Mouse (Mus musculus) neural tube, embryonic 14.5 days (tissue): Measurements from ENCODE around the gene Prkag1. TPM values are rescaled to one million over a fixed set of nuclear protein-coding genes. Genes with fewer than 3 reads are reported as not detected.
A peak's percentile ranks its signal among the peaks of the same experiment; 100 is the strongest.

Source experiments
- ATAC-seq: fragments of 200-750 bp; cut with Nextera tagmentation; 2 replicates; pipeline ENCODE4 v1.8.0; 2017; ENCODE audit warnings: low read depth, mild to moderate bottlenecking, moderate TSS enrichment, moderate library complexity
- H3K27ac ChIP-seq: fragments of 300-500 bp; sonication (generic); 2 replicates; pipeline ENCODE4 v1.5.1; 2014; ENCODE audit warnings: low read depth, mild to moderate bottlenecking, control low read depth, low read length, moderate library complexity, mixed read lengths
- H3K27me3 ChIP-seq: fragments of 300-500 bp; sonication (generic); 2 replicates; pipeline ENCODE4 v1.6.1; 2014; ENCODE audit warnings: low read length; ENCODE audit not compliant: control insufficient read depth, insufficient read depth
- H3K36me3 ChIP-seq: fragments of 300-500 bp; sonication (generic); 2 replicates; pipeline ENCODE4 v1.6.1; 2014; ENCODE audit warnings: low read length, mixed read lengths; ENCODE audit not compliant: control insufficient read depth, insufficient read depth
- H3K4me1 ChIP-seq: fragments of 300-500 bp; sonication (generic); 2 replicates; pipeline ENCODE4 v1.6.1; 2014; ENCODE audit warnings: low read length; ENCODE audit not compliant: control insufficient read depth, insufficient read depth
- H3K4me2 ChIP-seq: fragments of 300-500 bp; sonication (generic); 2 replicates; pipeline ENCODE4 v1.6.1; 2014; ENCODE audit warnings: mild to moderate bottlenecking, low read depth, low read length, control low read depth
- H3K4me3 ChIP-seq: fragments of 300-500 bp; sonication (generic); 2 replicates; pipeline ENCODE4 v1.5.1; 2014; ENCODE audit warnings: low read depth, low read length, control low read depth, mixed read lengths
- H3K9ac ChIP-seq: fragments of 300-500 bp; sonication (generic); replicated peaks from 2 replicates; pipeline ENCODE4 v1.6.1; 2014; ENCODE audit warnings: low read depth, mild to moderate bottlenecking, control low read depth, low read length, mixed read lengths
- H3K9me3 ChIP-seq: fragments of 300-500 bp; sonication (generic); 2 replicates; pipeline ENCODE4 v1.6.1; 2016; ENCODE audit warnings: low read length; ENCODE audit not compliant: control insufficient read depth
- WGBS: fragments of 180-500 bp; shearing (Covaris S2); extraction: QIAGEN DNeasy Blood & Tissue Kit; methylation state at CpG from one replicate; pipeline ENCODE4 v1.1.7; 2014; 5-methylcytosine and 5-hydroxymethylcytosine counted together
- polyA plus RNA-seq: library from polyadenylated mRNA; unstranded; fragments of >200 nt; fragmentation: Nextera tagmentation; extraction: Ambion mirVana; gene quantifications from 2 replicates; pipeline ENCODE4 v1.2.1, GENCODE M21; 2014

Prkag1 gene
- polyA plus RNA-seq, 1 experiment from 2014 or later = 57.7 TPM

GRCm38 (mm10) chr15:98774096-98774495 lies 57.2 kb downstream of the Prkag1 start:
- H3K9me3 ChIP-seq = no peaks in the 10 kb centered on the region
- no peak overlapping the region for H3K4me3 ChIP-seq
- H3K4me1 ChIP-seq = peaks cover 13% of the 10 kb centered on the region
- ATAC-seq = no peak
- H3K36me3 ChIP-seq = no peaks in the 10 kb centered on the region
- H3K27ac ChIP-seq = no peak overlapping the region
- WGBS = 5% methylated on average over 15 of the region's 15 CpGs
- H3K9ac ChIP-seq = no peak overlapping the region
- no peak overlapping the region for H3K4me2 ChIP-seq
- peaks cover 76% of the 10 kb centered on the region for H3K27me3 ChIP-seq

- WGBS = 3% methylated on average over 36 of the region's 36 CpGs
- H3K27me3 ChIP-seq = peaks cover 68% of the 10 kb centered on the region
- no peak overlapping the region for H3K9ac ChIP-seq
Observed at GRCm38 (mm10) chr15:98772511-98773211, 58.7 kb downstream of the Prkag1 start.

GRCm38 (mm10) chr15:98771813-98772425 lies 59.4 kb downstream of the Prkag1 start:
- 5% methylated on average over 12 of the region's 12 CpGs for WGBS
- Histone ChIP-seq H3K27me3 (peaks cover 62% of the 10 kb centered on the region), H3K4me3 (peak overlapping the region; percentile 3; the same call in 1 of the 2 replicates), H3K36me3 (no peaks in the 10 kb centered on the region), H3K9me3 (no peaks in the 10 kb centered on the region), H3K27ac (no peak overlapping the region), H3K4me1 (peaks cover 11% of the 10 kb centered on the region), H3K9ac (no peak overlapping the region), H3K4me2 (no peak overlapping the region)
- no peak for ATAC-seq

More at GRCm38 (mm10) chr15:98772511-98773211, 58.7 kb downstream of the Prkag1 start:
- Histone ChIP-seq H3K9me3 (no peaks in the 10 kb centered on the region), H3K4me3 (peak overlapping the region; percentile 3), H3K4me1 (peaks cover 12% of the 10 kb centered on the region), H3K4me2 (peak overlapping the region; percentile 38), H3K36me3 (no peaks in the 10 kb centered on the region), H3K27ac (no peak overlapping the region)
- no peak for ATAC-seq

GRCm38 (mm10) chr15:98768259-98768658 lies 63.1 kb downstream of the Prkag1 start:
- Histone ChIP-seq H3K4me2 (no peak overlapping the region), H3K27me3 (peaks cover 34% of the 10 kb centered on the region), H3K27ac (no peak overlapping the region), H3K4me1 (peaks cover 7% of the 10 kb centered on the region), H3K9ac (no peak overlapping the region), H3K4me3 (no peak overlapping the region), H3K36me3 (no peaks in the 10 kb centered on the region), H3K9me3 (no peaks in the 10 kb centered on the region)
- 17% methylated on average over 5 of the region's 5 CpGs for WGBS
- ATAC-seq = no peak

- WGBS = 55% methylated on average over 4 of the region's 4 CpGs
- ATAC-seq = no peak
Observed at GRCm38 (mm10) chr15:98765929-98766328, 65.4 kb downstream of the Prkag1 start.

More at GRCm38 (mm10) chr15:98765929-98766328, 65.4 kb downstream of the Prkag1 start:
- Histone ChIP-seq H3K4me3 (no peak overlapping the region), H3K4me1 (peaks cover 12% of the 10 kb centered on the region), H3K36me3 (no peaks in the 10 kb centered on the region), H3K27me3 (peaks cover 12% of the 10 kb centered on the region), H3K27ac (no peak overlapping the region), H3K9me3 (no peaks in the 10 kb centered on the region), H3K4me2 (no peak overlapping the region), H3K9ac (no peak overlapping the region)

Other genes starting within 250 kb of the Prkag1 start
- gene Adcy6, start 221.4 kb downstream of the Prkag1 start, polyA plus RNA-seq = 10.2 and 11.6 TPM in 2 replicates
- gene Cacnb3, start 200.7 kb downstream of the Prkag1 start, polyA plus RNA-seq = 84.9 and 101 TPM in 2 replicates
- gene Ddx23, start 168.6 kb downstream of the Prkag1 start, polyA plus RNA-seq = 17.9 and 24.9 TPM in 2 replicates
- gene Rnd1, start 154.1 kb downstream of the Prkag1 start, polyA plus RNA-seq = 4.7 and 7.3 TPM in 2 replicates
- gene Ccdc65, start 123.3 kb downstream of the Prkag1 start, polyA plus RNA-seq = 5.2 and 6.0 TPM in 2 replicates
- 3.6 and 7.1 TPM in 2 replicates for gene Fkbp11, start 103.3 kb downstream of the Prkag1 start, polyA plus RNA-seq
- gene Arf3, start 68.3 kb downstream of the Prkag1 start, polyA plus RNA-seq = 66.3 and 77.2 TPM in 2 replicates
- 0.19 TPM in 1 of 2 replicates, not detected in the other for gene Wnt10b, start 53.4 kb downstream of the Prkag1 start, polyA plus RNA-seq
- gene Wnt1, start 41.7 kb downstream of the Prkag1 start, polyA plus RNA-seq = 1.9 and 3.9 TPM in 2 replicates
- gene Ddn, start 22.0 kb downstream of the Prkag1 start, polyA plus RNA-seq = 0.44 and 0.54 TPM in 2 replicates
- gene Kmt2d, start 39.7 kb upstream of the Prkag1 start, polyA plus RNA-seq = 14.4 and 16.8 TPM in 2 replicates
- gene Rhebl1, start 63.0 kb upstream of the Prkag1 start, polyA plus RNA-seq = 19.9 and 21.3 TPM in 2 replicates
- gene Dhh, start 67.0 kb upstream of the Prkag1 start, polyA plus RNA-seq = 0.32 and 2.0 TPM in 2 replicates
- 7.3 and 10.5 TPM in 2 replicates for gene Lmbr1l, start 86.7 kb upstream of the Prkag1 start, polyA plus RNA-seq
- gene Tuba1b, start 103.0 kb upstream of the Prkag1 start, polyA plus RNA-seq = 1,186 and 1,301 TPM in 2 replicates
- gene Gm49450, start 122.0 kb upstream of the Prkag1 start, polyA plus RNA-seq = not detected in 2 replicates
- gene Tuba1a, start 122.2 kb upstream of the Prkag1 start, polyA plus RNA-seq = 13,706 and 14,496 TPM in 2 replicates
- 7.3 and 11.5 TPM in 2 replicates for gene Tuba1c, start 198.4 kb upstream of the Prkag1 start, polyA plus RNA-seq
- 68.8 and 298 TPM in 2 replicates for gene Prph, start 223.7 kb upstream of the Prkag1 start, polyA plus RNA-seq
- gene Troap, start 243.1 kb upstream of the Prkag1 start, polyA plus RNA-seq = 2.4 and 3.3 TPM in 2 replicates